Mouse (Mus musculus) myocyte (in vitro differentiated cells): ENCODE data around the gene Plk3. TPM values are rescaled to one million over a fixed set of nuclear protein-coding genes. Genes with fewer than 3 reads are reported as not detected.

Experiments used
- H3K27me3 ChIP-seq: one replicate; pipeline ENCODE4 v1.6.1; 2011; ENCODE audit not compliant: control insufficient read depth, insufficient read depth, insufficient read length
- H3K36me3 ChIP-seq: one replicate; pipeline ENCODE4 v1.6.1; 2011; ENCODE audit not compliant: control insufficient read depth, insufficient read depth
- H3K4me2 ChIP-seq: one replicate; pipeline ENCODE4 v1.6.1; 2011; ENCODE audit warnings: low read depth, control low read depth
- H3K4me3 ChIP-seq: one replicate; pipeline ENCODE4 v1.5.1; 2011; ENCODE audit warnings: mild to moderate bottlenecking, control low read depth, moderate library complexity
- H3K79me2 ChIP-seq: one replicate; pipeline ENCODE4 v1.6.1; 2011; ENCODE audit not compliant: control insufficient read depth, insufficient read depth
- H3ac ChIP-seq: one replicate; pipeline ENCODE4 v1.6.1; 2011; ENCODE audit not compliant: control insufficient read depth, insufficient read length
- CEBPB ChIP-seq: IDR thresholded peaks from 2 replicates; pipeline ENCODE4 v1.6.1; 2011; ENCODE audit warnings: mild to moderate bottlenecking, moderate library complexity; ENCODE audit not compliant: poor library complexity, insufficient read depth, severe bottlenecking
- E2F4 ChIP-seq: IDR thresholded peaks from one replicate; pipeline ENCODE4 v1.6.1; 2011; ENCODE audit warnings: mild to moderate bottlenecking, control low read depth, moderate library complexity; ENCODE audit not compliant: insufficient read depth
- MAX ChIP-seq: IDR thresholded peaks from one replicate; pipeline ENCODE4 v1.6.1; 2011; ENCODE audit warnings: low read depth, mild to moderate bottlenecking, control low read depth
- MYOD1 ChIP-seq, 3 experiments: IDR thresholded peaks; one replicate each; pipeline ENCODE4 v1.6.1; 2011; ENCODE audit warnings: control low read depth in 2 of 3, low read depth in 2 of 3, mild to moderate bottlenecking in 2 of 3, moderate library complexity in 1 of 3; ENCODE audit not compliant: insufficient read length in 2 of 3, control insufficient read depth in 1 of 3
- MYOG ChIP-seq, 3 experiments: IDR thresholded peaks; one replicate each; pipeline ENCODE4 v1.6.1; 2011; ENCODE audit warnings: control low read depth in 2 of 3, low read depth in 2 of 3, mild to moderate bottlenecking in 2 of 3; ENCODE audit not compliant: insufficient read length in 2 of 3, control insufficient read depth in 1 of 3, insufficient read depth in 1 of 3
- POLR2A ChIP-seq: IDR thresholded peaks from one replicate; pipeline ENCODE4 v1.6.1; 2011; ENCODE audit warnings: low read depth, mild to moderate bottlenecking, control low read depth, moderate library complexity; ENCODE audit not compliant: insufficient read length
- POLR2AphosphoS2 ChIP-seq: IDR thresholded peaks from one replicate; pipeline ENCODE4 v1.6.1; 2011; ENCODE audit warnings: low read depth, control low read depth; ENCODE audit not compliant: insufficient read length
- REST ChIP-seq: IDR thresholded peaks from one replicate; pipeline ENCODE4 v1.6.1; 2011; ENCODE audit warnings: mild to moderate bottlenecking, control low read depth, moderate library complexity; ENCODE audit not compliant: insufficient read depth, insufficient read length
- SRF ChIP-seq: IDR thresholded peaks from one replicate; pipeline ENCODE4 v1.6.1; 2011; ENCODE audit warnings: low read depth; ENCODE audit not compliant: control insufficient read depth, insufficient read length
- TCF12 ChIP-seq: IDR thresholded peaks from one replicate; pipeline ENCODE4 v1.6.1; 2011; ENCODE audit warnings: mild to moderate bottlenecking, control low read depth; ENCODE audit not compliant: poor library complexity, insufficient read depth, severe bottlenecking
- TCF3 ChIP-seq: IDR thresholded peaks from one replicate; pipeline ENCODE4 v1.6.1; 2011; ENCODE audit warnings: low read depth, control low read depth; ENCODE audit not compliant: insufficient read length
- USF1 ChIP-seq: IDR thresholded peaks from one replicate; pipeline ENCODE4 v1.6.1; 2011; ENCODE audit warnings: low read depth, mild to moderate bottlenecking, control low read depth, moderate library complexity
- polyA plus RNA-seq: library from polyadenylated mRNA; unstranded; fragments of >200 nt; fragmentation: generic; extraction: Trizol; gene quantifications from one replicate; pipeline ENCODE4 v1.2.1, GENCODE M21; 2012; ENCODE audit warnings: missing spikeins

The Plk3 gene
- polyA plus RNA-seq, 1 experiment = 17.4 TPM

DNA sequence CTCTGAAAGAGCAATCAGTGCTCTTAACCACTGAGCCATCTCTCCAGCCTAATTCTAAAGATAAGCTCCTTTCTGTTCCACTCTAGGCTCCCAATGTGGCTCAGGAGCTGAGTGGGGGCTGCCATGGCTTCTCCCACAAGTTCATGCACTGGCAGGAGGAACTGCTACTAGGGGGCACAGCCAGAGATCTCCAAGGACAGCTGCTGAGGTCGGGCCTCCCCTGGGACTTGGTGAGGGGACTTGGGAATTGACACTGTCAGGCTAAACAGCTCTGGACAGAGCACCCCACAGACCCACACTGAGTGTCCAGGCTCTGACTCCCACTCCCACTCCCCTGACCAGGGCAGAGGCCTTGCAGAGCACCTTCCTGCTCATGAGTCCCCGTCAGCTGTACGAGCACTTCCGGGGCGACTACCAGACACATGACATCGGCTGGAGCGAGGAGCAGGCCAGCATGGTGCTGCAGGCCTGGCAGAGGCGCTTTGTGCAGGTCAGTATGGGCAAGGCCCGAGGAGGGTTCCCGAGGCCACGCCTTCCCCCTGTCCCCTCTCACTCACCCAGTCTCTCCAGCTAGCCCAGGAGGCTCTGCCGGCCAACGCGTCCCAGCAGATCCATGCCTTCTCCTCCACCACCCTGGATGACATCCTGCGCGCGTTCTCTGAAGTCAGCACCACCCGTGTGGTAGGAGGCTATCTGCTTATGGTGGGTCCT is 25.8 kb downstream of the Plk3 start:
- Histone ChIP-seq H3K79me2 (no peaks in the 10 kb centered on the region), H3K4me2 (no peak overlapping the region), H3K36me3 (no peaks in the 10 kb centered on the region), H3K4me3 (no peak overlapping the region), H3ac (no peak overlapping the region), H3K27me3 (no peaks in the 10 kb centered on the region)
- TF ChIP-seq REST (no peak), MYOD1 (IDR thresholded peaks at IDR 0.05; ENCODE audit: control insufficient read depth in 1 of 3, insufficient read length in 2 of 3, low read depth in 2 of 3) (no peak), POLR2AphosphoS2 (no peak), POLR2A (no peak), MYOG (IDR thresholded peaks at IDR 0.05; ENCODE audit: control insufficient read depth in 1 of 3, insufficient read depth in 1 of 3, insufficient read length in 2 of 3, low read depth in 2 of 3) (no peak), TCF3 (no peak), TCF12 (no peak), E2F4 (no peak), SRF (no peak), USF1 (no peak), MAX (no peak), CEBPB (no peak)

DNA sequence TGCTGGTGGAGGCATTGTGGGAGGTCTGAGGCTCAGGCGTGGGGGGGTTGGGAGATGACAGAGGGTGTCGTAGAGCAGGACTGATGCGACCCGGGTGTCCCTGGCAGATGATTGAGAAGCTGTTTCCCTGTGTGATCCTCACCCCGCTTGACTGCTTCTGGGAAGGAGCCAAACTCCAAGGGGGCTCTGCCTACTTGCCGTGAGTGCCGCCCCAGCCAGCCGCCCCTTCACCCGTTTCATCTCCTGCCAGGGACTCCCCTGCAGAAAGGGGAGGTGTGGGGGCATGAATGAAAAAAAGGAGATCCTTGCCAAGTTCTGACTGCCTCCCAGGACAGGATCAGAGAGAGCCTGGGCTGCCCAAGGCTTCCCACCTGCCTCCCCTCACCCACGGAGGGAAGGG is 28.6 kb downstream of the Plk3 start:
- no peak for TF ChIP-seq MAX
- TF ChIP-seq TCF3 = no peak
- no peak for TF ChIP-seq POLR2A
- TF ChIP-seq TCF12 = no peak
- TF ChIP-seq REST = no peak
- TF ChIP-seq MYOD1 (IDR thresholded peaks at IDR 0.05; ENCODE audit: control insufficient read depth in 1 of 3, insufficient read length in 2 of 3, low read depth in 2 of 3) = no peak
- no peak for TF ChIP-seq POLR2AphosphoS2
- TF ChIP-seq CEBPB = no peak
- no peak for TF ChIP-seq MYOG (IDR thresholded peaks at IDR 0.05; ENCODE audit: control insufficient read depth in 1 of 3, insufficient read depth in 1 of 3, insufficient read length in 2 of 3, low read depth in 2 of 3)
- no peak for TF ChIP-seq USF1
- H3ac ChIP-seq = no peak overlapping the region
- no peaks in the 10 kb centered on the region for H3K27me3 ChIP-seq
- H3K4me2 ChIP-seq = no peak overlapping the region
- H3K79me2 ChIP-seq = no peaks in the 10 kb centered on the region
- H3K4me3 ChIP-seq = no peak overlapping the region
- H3K36me3 ChIP-seq = no peaks in the 10 kb centered on the region

DNA sequence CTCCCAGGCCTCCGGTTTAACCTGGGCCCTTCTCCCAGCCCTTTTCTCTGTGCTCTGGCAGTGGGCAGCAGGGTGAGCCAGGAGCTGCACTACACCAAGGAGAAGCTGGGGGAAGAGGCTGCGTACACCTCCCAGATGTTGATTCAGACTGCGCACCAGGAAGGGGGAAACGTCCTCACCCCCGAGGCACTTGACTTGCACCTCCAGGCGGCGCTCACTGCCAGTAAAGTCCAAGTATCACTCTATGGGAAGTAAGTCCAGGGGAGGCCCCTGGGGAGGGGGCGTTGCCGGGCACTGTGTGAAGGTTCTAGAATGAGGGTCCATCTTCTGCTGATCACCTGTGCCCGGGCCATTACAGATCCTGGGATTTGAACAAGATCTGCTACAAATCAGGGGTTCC is 29.1 kb downstream of the Plk3 start:
- no peak overlapping the region for H3ac ChIP-seq
- H3K27me3 ChIP-seq = no peaks in the 10 kb centered on the region
- H3K4me3 ChIP-seq = no peak overlapping the region
- no peak overlapping the region for H3K4me2 ChIP-seq
- no peaks in the 10 kb centered on the region for H3K36me3 ChIP-seq
- no peak for TF ChIP-seq CEBPB
- no peak for TF ChIP-seq SRF
- TF ChIP-seq USF1 = no peak
- TF ChIP-seq POLR2AphosphoS2 = no peak
- no peak for TF ChIP-seq MYOD1 (IDR thresholded peaks at IDR 0.05; ENCODE audit: control insufficient read depth in 1 of 3, insufficient read length in 2 of 3, low read depth in 2 of 3)
- no peak for TF ChIP-seq MYOG (IDR thresholded peaks at IDR 0.05; ENCODE audit: control insufficient read depth in 1 of 3, insufficient read depth in 1 of 3, insufficient read length in 2 of 3, low read depth in 2 of 3)
- no peak for TF ChIP-seq MAX
- TF ChIP-seq E2F4 = no peak
- no peak for TF ChIP-seq TCF3
- TF ChIP-seq POLR2A = no peak
- no peak for TF ChIP-seq REST
- TF ChIP-seq TCF12 = no peak
- no peaks in the 10 kb centered on the region for H3K79me2 ChIP-seq

DNA sequence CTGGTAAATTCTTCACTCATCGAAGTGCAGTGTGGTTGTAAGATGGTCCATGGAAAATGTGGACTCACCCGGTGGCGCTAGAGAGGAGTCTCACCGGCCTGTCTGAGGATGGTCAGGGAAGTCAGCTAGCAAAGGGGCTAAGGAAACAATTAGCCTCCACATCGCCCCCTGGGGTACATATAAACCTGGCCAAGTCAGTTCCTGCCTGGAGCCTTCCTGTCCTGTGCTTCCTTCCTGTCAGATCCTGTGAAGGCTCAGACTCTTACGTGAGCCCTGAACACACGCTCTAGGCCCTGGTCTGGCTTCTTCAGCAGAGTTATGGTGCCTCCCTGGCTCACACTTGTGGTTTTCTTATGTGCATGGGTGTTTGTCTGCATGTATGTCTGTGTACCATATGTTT is 32.5 kb downstream of the Plk3 start:
- Histone ChIP-seq H3K36me3 (no peaks in the 10 kb centered on the region), H3K79me2 (no peaks in the 10 kb centered on the region), H3K4me2 (no peak overlapping the region), H3K27me3 (peaks cover 1% of the 10 kb centered on the region), H3ac (no peak overlapping the region), H3K4me3 (no peak overlapping the region)
- TF ChIP-seq E2F4 (no peak), MYOD1 (IDR thresholded peaks at IDR 0.05; ENCODE audit: control insufficient read depth in 1 of 3, insufficient read length in 2 of 3, low read depth in 2 of 3) (no peak)

DNA sequence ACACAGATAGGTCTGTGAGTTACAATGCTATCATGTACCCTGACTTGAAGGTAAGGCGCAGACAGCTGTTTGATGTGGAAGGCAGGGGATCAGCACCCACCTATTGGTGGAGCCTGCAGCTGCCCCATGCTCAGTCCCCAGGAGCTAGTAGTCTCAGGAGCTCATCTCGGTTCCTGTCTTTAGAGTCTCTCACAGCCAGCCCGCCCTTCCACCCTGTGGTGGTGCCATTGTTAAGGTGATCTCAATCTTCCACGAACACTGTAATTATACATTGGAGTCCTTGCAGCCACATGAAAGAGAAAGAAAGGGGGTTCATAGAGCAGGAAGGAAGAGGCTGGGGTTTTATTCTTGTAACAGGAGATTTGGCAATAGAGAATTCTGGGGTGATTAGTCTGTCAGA is 33.7 kb downstream of the Plk3 start:
- Histone ChIP-seq H3K36me3 (no peaks in the 10 kb centered on the region), H3K4me3 (no peak overlapping the region), H3K27me3 (peaks cover 7% of the 10 kb centered on the region), H3K79me2 (no peaks in the 10 kb centered on the region), H3K4me2 (no peak overlapping the region), H3ac (no peak overlapping the region)
- no peak for TF ChIP-seq POLR2AphosphoS2
- TF ChIP-seq POLR2A = no peak
- no peak for TF ChIP-seq MYOG (IDR thresholded peaks at IDR 0.05; ENCODE audit: control insufficient read depth in 1 of 3, insufficient read depth in 1 of 3, insufficient read length in 2 of 3, low read depth in 2 of 3)
- no peak for TF ChIP-seq E2F4
- no peak for TF ChIP-seq SRF
- no peak for TF ChIP-seq USF1
- TF ChIP-seq TCF12 = no peak
- TF ChIP-seq MYOD1 (IDR thresholded peaks at IDR 0.05; ENCODE audit: control insufficient read depth in 1 of 3, insufficient read length in 2 of 3, low read depth in 2 of 3) = no peak
- TF ChIP-seq REST = no peak
- TF ChIP-seq MAX = no peak
- no peak for TF ChIP-seq TCF3
- no peak for TF ChIP-seq CEBPB
